Mouse (Mus musculus) v-Abl transformed pro-B cells (cell line): ENCODE data around the gene Scarb2.

ENCODE experiments used
- in situ Hi-C, 2 experiments: fragments of 400-800 bp; cut with MboI; formaldehyde crosslinking; loops; one replicate each; pipeline ENCODE4 v1.15.1; 2025; ENCODE audit not compliant: unreplicated experiment in 2 of 2

Scarb2 gene

DNA sequence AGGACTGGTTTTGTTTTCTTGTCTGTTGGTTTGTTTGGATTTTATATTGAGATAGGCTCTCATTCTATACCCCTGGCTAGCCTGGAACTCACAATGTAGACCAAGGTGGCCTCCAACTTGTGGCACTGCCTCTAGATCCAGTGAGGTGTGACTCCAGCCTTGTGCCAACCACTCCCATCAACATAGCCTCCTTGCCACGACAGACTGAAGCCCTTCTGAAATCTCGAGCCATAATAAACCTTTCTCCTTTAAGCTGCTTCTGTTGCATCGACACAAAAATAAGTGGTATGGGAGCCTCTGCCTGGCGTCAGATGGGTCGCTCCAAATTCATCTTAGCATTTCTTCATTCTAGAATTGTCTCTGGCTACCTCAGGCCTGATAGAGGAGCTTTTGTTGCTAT lies 59.9 kb downstream of the Scarb2 start:
- in situ Hi-C loops, result no loop called here

DNA sequence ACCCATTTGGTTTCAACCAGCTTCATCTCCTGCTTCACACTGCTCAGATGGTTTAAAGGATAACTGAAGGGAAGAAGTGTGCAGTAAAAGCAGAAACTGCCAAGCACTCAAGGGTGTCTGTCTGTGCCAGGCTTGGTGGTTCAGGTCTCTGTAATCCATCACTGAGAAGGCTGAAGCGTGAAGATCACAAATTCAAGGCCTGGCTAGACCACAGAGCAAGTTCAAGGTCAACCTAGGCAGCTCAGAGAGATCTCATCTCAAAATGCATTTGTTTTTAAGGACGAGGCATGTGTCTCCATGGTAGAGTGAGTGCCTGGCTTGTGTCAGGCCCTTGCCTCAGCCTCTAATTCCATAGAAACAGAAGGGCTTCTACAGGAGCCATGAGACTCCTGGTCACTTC lies 61.6 kb downstream of the Scarb2 start:
- in situ Hi-C loops, result no loop called here

DNA sequence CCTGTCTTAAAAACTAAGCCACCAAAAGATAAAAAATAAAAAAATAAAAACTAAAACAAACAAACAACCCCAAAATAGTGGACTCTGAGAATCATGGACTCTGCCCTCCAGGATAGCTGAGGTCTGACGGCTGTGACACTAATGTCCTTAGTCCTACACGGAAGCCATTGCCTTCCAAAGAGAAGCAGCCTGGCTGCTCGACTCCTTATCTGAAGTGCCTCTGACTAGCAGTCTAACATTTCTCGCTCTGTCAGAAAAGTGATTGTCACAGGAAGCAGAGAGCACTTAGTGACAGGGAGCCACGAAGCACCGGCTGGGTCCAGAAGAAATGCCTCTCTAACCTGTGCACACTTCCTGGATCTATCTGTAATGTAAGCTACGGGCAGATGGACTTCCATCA lies 63.7 kb downstream of the Scarb2 start:
- in situ Hi-C loops, result no loop called here

DNA sequence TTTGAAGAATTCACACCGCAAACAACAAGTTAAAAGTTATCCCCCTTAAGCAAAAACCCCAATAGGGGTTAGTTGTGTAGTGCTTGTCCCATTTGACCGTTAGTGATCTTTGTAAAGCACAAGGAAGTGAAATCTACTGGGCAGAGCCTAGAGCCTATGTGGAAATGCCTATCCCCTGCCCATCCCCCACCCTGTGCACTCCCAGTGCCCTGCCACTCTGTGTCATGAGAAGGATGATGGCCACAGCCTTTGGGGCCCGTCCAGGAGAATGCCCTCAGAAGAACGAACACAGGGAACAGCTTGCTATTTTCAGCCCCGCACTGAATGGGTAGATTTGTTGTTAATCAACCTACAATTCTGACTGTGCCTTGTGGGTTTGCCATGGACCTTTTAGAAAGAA lies 65.1 kb downstream of the Scarb2 start:
- in situ Hi-C loops, result no loop called here

DNA sequence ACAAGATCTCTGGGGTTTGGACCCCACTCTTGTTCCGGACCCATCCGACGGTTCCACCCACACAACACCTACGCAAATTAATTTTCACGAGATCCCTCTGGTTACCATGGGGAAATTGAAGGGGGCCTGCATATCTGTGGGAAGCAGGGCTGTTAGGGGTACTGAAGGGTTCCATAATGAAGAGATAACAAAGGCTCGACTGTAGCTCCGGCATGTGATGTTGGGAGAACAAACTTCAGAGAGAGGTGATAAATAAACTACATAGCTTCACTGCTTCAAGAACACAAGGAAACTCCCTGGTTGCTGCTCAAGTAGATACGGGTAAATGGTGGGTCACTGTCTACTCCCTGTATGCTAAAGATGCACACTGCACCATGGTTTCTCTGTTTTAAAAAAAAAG lies 68.1 kb downstream of the Scarb2 start:
- in situ Hi-C loops, result loop anchor here (5.0 to 10.0 kb wide), 2 partner anchors 66 to 69 kb away; partner anchors contain the start of gene Scarb2 (in 2 of the 2)

DNA sequence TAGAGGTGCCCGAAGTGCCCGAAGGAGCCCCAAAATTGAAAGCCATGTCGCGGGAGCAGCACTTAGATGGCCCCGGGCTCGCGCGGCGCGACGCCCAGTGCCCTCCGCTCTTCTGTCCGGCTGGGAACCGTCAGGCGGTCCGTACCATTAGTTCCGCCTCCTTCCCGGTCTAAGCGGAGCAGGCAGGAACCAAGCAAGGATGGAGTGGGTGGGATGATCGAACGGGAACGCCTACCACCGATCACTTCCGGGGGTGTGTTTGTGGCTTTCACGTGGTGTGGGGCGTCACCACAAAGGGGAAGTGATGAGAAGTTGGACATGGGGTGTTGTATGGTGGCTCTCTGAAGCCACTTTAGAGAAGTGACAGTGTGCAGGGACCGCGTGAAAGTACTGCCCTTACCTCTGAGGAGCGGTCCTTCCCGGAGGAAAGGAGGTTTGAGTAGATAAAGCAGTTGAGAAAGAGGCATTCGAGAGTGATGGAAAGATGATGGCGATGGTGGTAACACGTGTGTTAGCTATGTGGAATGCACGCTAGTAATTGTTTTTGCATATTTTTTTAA lies 71.5 kb downstream of the Scarb2 start, which contains the start of gene Nup54:
Gene Nup54 (minus strand): TSS at position 195 of the 560 bp plus-strand sequence.
- in situ Hi-C loops, result loop anchor here (5.0 to 10.0 kb wide), 2 partner anchors 70 to 72 kb away; partner anchors contain the start of gene Scarb2 (in 2 of the 2)

DNA sequence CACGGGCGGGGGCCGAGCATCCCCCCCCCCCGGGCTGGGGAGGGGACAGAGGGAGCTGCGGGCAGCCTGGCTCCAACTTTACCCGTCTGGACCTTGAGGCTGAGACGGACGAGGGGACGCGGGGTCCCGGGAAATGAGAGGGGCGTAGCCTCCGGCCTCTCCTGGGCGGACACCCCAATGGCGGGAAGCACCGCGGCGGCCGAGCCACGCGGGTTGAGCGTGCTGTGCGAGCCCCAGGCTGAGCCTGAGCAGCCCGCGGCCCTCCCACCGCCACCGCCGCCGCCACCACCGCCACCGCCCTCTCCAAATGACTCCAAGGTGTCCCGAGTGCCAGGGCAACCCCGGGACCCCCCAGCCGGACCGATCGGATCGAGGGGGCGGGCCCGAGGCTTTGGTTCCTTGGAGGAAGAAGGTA lies 72.1 kb downstream of the Scarb2 start:
- in situ Hi-C loops, result loop anchor here in 1 of 2 experiments (10.0 kb wide), 1 partner anchor 70 kb away; the partner anchor contains the start of gene Scarb2

DNA sequence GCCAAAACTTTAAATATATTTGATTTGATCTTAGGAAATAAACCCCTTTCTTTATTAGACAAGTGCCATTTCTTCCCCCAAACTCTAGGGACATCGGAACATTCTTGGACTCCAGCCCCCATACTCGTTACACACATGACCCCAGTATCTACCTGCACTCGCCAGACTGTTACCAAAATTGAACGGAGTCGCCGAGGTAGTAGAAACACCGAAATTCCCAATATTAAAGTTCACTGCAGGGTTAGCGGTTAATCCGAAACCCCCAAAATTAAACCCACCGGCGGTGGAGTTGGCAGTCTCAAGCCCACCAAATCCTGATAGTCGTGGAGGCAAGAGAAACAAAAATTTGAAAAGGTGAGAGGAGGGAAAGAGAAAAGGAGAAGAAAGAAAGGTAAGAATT lies 72.6 kb downstream of the Scarb2 start:
- in situ Hi-C loops, result loop anchor here in 1 of 2 experiments (10.0 kb wide), 1 partner anchor 71 kb away; the partner anchor contains the start of gene Scarb2

DNA sequence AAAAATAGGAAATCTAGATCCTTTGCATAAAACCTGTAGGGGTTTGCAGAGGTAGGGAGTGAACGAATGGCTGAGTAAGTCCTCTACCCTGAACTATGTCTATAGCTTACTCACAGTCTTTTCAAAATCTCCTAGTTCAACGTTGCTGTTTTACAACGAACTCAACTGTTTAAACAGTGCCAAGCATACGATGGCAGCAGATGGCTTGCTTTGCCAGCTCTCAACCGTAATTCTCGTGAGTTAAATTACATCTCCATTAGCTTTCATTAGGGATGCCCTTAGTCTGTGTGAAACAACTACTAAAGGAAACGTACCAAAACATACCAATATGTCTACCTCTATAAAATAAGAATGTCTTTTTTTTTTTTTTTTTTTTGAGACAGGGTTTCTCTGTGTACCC lies 75.0 kb downstream of the Scarb2 start:
- in situ Hi-C loops, result loop anchor here in 1 of 2 experiments (10.0 kb wide), 1 partner anchor 73 kb away; the partner anchor contains the start of gene Scarb2

DNA sequence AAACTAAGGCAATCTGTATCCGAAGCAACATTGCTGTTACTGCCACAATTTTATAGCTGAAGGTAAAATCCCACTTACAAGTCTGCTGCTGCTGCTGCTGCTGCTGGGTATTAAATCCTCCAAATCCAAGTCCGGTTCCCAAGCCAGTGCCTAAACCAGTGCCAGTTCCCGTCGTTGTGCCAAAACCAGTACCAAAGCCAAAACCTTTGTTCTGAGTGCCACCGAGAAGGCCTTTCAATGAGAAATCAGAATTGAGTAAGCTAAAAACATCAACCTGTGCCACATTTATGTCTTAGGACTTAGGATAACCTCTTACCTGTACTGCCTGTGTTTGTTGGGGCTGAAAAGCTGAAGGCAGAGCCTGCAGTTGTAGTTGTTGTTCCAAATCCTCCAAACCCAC lies 75.9 kb downstream of the Scarb2 start:
- in situ Hi-C loops, result loop anchor here in 1 of 2 experiments (10.0 kb wide), 1 partner anchor 74 kb away; the partner anchor contains the start of gene Scarb2

DNA sequence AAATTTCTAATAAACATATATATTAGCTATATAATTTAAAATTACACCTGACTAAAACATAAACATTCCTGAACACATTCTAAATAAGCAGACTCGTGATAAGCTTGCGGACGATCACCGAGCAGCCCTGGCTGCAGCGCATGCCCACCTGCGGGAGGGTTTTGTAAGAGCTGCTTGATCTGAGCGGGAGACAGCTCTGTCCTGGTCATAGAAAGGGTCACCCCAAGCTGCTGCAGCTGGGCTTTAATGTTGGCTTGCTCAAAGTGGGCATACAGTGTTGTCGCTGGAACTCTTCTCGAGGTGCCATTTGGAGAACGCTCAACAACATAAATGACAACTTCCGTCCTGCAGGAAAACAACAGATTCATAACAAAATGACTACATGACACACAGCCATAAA lies 82.5 kb downstream of the Scarb2 start:
- in situ Hi-C loops, result no loop called here

DNA sequence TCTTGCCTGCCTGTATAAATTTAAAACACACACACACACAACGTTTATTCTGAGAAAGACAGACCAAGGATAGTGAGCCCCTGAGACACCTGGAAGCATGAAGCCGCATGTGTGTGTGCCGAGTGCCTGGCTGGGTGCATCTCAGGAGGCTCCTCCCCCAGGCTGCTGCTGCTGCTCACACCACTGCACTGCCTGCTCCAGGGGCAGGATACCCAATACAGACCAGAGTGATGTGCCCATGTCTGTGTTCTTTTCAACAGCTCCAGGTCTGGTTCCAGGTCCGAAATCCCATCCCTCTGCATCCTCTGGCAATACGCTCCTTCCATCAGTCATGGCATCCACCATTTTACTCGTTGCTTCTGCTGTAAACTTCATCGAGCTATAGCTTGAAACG lies 92.7 kb downstream of the Scarb2 start:
- in situ Hi-C loops, result no loop called here

DNA sequence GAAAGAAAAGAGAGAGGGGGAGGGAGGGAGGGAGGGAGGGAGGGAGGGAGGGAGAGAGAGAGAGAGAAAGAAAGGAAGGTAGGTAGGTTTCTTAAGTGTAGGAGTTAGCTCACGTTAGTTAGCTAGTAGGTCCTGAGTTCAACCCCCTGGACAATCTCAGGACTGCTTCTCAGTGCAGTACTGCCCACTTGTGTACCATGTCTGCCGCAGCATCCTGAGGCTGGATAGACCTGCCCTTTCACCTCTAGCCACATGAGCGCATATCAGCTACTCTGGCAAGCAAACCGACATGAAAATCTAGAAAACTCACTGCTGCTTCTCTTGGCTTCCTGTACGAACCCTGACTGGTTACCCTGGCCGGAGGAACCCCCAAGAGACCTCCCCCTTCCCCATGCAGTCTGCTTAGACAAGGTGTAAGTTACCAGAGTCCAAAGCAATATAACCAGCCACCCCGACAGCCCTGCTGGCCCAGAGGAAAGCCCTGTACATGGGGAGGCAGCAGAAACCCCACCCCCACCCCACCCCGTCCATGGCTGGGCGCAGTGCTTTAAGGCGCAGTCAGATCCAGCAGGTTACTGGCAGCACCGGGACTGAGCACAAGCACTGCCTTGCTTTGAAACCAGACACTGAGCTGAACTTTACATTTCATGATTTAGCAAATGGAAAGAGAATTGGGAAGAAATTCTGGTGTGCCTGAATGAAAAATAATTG lies 93.2 kb downstream of the Scarb2 start:
- in situ Hi-C loops, result no loop called here

DNA sequence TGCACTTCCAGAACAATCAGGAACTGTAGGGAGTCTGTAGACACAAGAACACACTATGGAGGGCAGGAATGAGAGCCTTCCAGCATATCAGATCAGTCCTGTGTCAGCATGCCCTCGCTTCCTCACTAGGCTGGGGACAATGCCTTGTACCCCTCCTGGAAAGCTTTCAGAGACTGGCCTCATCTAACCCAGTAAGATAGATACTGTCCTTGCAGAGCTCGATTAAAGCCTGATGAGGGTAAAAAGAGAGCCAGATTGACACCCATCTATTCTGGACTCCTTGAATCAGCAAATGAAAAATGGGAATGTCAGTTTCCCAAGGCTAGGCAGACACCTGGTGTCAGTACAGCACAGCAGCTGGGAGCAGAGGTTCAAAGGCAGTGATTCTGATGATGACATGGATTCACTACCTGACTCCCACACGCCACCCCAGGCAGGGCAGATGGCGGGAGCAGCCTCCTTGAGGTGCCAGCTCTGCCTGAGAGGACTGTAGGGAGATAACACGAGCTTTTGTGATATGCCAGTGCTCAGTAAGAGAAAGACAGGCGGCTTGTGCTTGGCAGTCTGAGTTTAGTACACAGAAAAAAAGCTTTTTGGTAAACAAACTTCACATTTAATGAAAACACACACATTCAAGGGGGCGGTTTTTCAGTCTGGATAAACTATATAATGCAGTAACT lies 95.0 kb downstream of the Scarb2 start:
- in situ Hi-C loops, result no loop called here

DNA sequence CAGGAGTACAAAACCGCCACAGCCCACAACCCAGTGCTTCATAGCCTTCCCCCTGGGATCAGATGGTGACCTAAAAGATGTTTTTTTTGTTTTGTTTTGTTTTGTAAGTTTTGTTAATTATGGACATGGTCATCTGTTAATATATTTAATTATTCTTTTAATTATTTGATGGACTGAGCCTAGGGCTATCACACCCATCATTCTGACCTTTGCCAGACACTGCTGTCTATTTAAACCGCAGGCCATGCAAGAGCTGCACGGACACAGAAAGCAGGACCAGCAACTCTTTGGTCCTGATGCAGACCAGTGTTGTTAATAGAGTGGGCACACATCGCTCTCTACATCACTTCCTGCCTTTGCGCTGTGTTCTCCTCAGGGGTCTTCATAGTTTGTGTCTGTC lies 96.1 kb downstream of the Scarb2 start:
- in situ Hi-C loops, result no loop called here

DNA sequence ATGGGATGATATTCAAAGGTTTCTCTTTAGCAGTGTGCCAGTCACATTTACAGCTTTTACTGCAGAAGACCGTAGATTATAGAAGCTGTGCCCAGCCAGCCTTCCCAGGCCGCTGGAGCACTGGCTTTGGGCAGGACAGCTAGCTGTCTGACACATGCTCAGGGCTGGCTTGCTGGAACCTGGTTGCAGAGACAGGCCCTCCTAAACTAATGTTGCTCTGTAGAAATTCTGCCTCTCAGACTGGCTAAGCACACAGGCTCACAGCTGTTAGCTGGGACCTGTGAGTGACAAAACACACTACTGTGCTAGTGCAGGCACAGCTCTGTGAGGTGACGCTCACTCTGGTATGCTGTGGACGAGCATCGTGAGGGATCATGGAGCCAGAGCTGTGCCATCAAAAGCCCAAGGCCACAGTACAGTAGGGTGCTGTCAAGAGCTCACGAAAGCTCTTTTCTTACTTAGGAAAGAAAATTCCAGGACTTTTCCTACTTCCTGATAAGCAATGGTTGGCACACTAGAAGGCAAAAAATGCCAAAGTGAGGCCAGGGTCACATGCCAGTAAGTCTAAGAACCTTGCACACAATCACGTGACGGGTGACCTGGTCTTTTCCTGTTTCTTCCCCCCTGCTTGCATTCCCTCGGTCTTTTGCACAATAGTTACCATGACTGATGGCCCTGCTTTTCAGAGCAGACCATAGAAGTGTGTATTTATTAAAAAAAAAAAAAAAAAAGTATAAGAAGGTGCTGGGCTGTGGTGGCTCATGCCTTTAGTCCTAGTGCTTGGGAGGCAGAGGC lies 97.1 kb downstream of the Scarb2 start:
- in situ Hi-C loops, result no loop called here

DNA sequence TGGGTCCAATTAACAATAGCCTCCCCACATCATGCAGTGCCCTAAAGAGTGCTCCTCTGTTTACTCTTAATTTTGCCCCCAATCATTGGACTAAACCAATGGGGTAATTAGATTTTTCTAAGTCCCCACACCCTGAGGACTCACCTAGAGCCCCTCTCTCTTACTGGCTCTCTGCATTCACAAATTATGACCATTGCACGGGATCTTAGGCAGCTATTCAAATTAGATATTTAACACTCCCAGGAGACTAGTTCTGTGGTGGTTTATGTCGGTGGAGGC lies 102.3 kb downstream of the Scarb2 start:
- in situ Hi-C loops, result no loop called here

DNA sequence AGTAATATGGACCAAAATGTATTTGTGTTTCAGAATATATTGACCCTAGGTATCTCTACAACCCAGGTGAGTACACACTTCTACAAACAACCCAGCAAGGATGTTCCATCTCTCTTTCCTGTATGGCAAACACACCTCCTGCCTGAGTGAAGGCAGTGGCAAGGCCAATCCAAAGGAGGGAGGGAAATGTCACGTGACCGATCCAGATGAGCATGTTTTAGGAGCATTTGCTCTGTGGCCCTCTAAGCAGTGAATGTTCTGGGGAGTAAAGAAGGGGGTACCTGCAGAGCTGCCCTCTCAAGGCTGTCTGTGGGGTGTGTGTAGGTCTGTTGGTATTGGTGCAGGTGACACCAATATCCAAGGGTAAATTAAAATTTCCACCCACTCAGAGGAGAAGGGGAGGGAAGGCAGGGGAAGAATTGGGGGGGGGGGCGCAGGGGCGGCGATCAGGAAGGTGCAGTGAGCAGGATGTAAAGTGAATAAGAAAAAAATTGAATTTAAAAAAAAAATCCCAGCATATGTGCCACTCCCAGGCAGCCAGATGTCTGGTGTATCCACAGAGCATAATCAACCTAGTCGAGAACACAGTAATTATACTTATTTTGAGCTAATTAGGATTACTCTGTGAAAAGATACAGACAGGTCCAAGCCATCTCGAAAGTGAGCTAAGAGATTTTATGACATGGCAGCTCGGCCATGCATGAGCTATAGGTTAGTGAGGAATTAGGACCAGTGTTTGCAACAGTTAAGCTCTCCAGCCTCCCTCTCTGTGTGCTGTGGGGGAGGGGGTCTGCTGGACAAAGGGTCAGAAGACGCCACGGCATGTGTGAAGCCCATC lies 102.9 kb downstream of the Scarb2 start:
- in situ Hi-C loops, result no loop called here

DNA sequence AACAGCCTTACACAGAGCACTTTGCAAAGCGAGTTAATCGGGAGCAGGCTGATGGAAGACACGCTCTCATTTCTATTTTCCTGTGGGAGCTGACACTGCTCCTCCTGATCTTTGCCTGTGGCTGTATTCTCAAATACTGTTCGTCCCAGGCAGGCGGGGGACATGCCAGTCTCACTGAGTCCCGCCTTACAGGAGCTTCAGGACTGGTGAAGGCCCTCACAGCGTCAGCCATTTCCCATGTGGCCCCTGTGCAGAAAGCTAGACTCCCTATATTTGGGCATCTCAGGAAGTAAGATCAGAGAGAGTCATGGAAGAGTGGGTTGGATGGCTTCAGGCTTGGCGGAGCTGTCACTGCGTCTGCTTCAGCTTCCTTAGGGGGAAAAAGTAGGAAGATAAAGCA lies 103.8 kb downstream of the Scarb2 start:
- in situ Hi-C loops, result no loop called here

DNA sequence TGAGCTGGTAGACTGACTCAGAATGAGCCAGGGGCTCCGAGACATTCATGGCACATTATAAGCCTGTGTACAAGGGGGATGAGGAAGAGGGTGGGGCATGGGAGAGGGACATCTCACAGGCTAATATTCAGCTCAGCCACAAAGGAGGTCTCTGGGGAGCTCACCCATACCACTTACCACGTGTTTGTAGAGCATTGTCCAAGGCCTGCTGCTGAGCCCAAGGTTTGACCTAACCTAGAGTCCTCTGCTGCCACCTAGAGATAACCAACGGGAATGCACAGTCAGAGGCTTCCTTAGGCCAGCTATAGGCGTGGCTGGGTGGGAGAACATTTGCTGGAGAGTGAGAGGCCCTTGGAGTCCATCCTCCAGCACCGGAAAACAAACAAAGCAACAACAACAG lies 108.5 kb downstream of the Scarb2 start:
- in situ Hi-C loops, result loop anchor here (25.0 kb wide), 2 partner anchors 936 to 1736 kb away; no protein-coding TSS in a partner anchor
